Mouse (Mus musculus) testis, postnatal 14 days (tissue): ENCODE results near the gene Cldn17.

Experiments
- DNase-seq: peaks from one replicate; pipeline ENCODE4 v3.0.0; 2021; ENCODE audit warnings: low spot score

Gene Cldn17

GRCm38 (mm10) chr16:88506878-88507277, at the start of gene Cldn17:
Gene Cldn17, minus strand, starts transcription at chr16:88506978.
- DNase-seq, result no peak

- DNase-seq, result no peak
Observed at GRCm38 (mm10) chr16:88542488-88542887, 35.7 kb upstream of the Cldn17 start.

- DNase-seq, result no peak
Observed at GRCm38 (mm10) chr16:88539841-88540487, 33.2 kb upstream of the Cldn17 start.

GRCm38 (mm10) chr16:88511348-88511747, 4.6 kb upstream of the Cldn17 start:
- DNase-seq, result no peak

- DNase-seq, result no peak
Observed at GRCm38 (mm10) chr16:88508150-88508549, 1.4 kb upstream of the Cldn17 start.

GRCm38 (mm10) chr16:88506338-88506737, 440 bp downstream of the Cldn17 start:
- DNase-seq, result no peak

- no peak for DNase-seq
Observed at GRCm38 (mm10) chr16:88488096-88488495, 18.7 kb downstream of the Cldn17 start.

GRCm38 (mm10) chr16:88480011-88480774, 26.6 kb downstream of the Cldn17 start:
- DNase-seq, result no peak

GRCm38 (mm10) chr16:88463235-88463634, 43.5 kb downstream of the Cldn17 start:
- no peak for DNase-seq
